ENCODE assay signal across 16 mouse cellular contexts in the genomic region with DNA sequence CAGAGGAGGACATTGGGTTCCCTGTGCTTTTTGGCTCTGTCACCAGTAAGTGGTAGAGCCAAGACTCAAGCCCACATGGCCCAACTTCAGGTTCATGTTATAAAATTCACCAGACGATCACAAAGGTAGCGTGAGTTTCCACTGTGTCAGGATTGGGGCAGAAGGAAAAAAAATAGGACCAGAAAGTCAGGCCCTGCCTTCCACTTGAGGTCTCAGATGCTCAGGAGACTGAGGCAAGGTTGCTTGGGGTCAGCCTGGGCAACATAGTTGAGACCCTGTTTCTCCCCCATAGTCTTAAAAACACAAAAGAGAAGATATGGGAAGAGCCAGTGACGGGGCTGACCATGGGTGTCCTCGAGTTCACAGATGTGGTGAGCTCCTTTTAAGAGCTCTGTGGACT.
"Had no signal": no experiment of that assay in that cellular context is flagged by ENCODE, and none has a peak within 500 bp of the region (broad histone marks: within the 10 kb centered on the region; RNA-seq: fewer than 3 reads in every experiment).

No protein-coding gene starts in this region.

- H3K4me2 ChIP-seq: lung, embryonic 15.5 days; midbrain, embryonic 11.5 days; midbrain, embryonic 13.5 days; midbrain, embryonic 15.5 days; neural tube, embryonic 12.5 days; stomach, embryonic 15.5 days had no signal

- H3K27ac ChIP-seq: lung, embryonic 15.5 days; macrophage; midbrain, embryonic 13.5 days; midbrain, embryonic 15.5 days; neural tube, embryonic 12.5 days; stomach, embryonic 15.5 days; stomach, postnatal 0 days had no signal

- H3K9ac ChIP-seq: lung, embryonic 15.5 days; midbrain, embryonic 13.5 days; midbrain, embryonic 15.5 days; neural tube, embryonic 12.5 days; stomach, embryonic 15.5 days had no signal

- H3K27me3 ChIP-seq: lung, embryonic 15.5 days; midbrain, embryonic 13.5 days; midbrain, embryonic 15.5 days; neural tube, embryonic 12.5 days; stomach, embryonic 15.5 days had no signal

- ATAC-seq: lung, postnatal 0 days had no signal

- H3K4me3 ChIP-seq: lung, embryonic 15.5 days; megakaryocyte, embryonic 14.5 days; midbrain, embryonic 13.5 days; midbrain, embryonic 15.5 days; neural tube, embryonic 12.5 days; stomach, embryonic 15.5 days had no signal

- H3K36me3 ChIP-seq: lung, embryonic 15.5 days; midbrain, embryonic 13.5 days; midbrain, embryonic 15.5 days; neural tube, embryonic 12.5 days; stomach, embryonic 15.5 days had no signal

- H3K9me3 ChIP-seq: lung, embryonic 15.5 days; midbrain, embryonic 13.5 days; midbrain, embryonic 15.5 days; neural tube, embryonic 12.5 days; stomach, embryonic 15.5 days had no signal

- H3K4me1 ChIP-seq: lung, embryonic 15.5 days; megakaryocyte, embryonic 14.5 days; midbrain, embryonic 15.5 days; stomach, embryonic 15.5 days had no signal

- DNase-seq: lung, adult 2 months; lung, postnatal 14 days; lung, postnatal 36 days; thymus, adult 2 months; thymus, postnatal 25 days; thymus, postnatal 4 days had no signal
